Mouse (Mus musculus): ENCODE data around the gene Ulk1.

Ulk1 gene

DNA sequence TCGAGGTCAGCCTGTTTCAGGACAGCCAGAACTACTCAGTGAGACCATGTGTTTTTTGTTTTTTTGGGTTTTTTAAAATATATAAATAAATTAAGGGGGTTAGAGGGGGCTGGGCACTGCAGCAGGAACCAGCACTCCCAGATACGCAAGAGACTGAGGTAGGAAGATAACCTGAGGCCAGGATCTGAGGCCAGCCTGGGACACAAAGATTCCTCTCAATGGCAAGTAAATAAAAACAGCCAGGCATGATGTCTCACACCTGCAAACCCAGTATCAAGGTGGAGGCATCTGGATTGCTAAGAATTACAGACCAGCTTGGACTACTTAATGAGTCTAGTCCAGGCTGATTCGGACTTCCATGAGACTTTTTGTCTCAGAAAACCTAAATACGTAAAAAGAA, 40.6 kb downstream of the Ulk1 start:
- DNase-seq (ENCODE audit: low read depth, low spot score) = no peak

DNA sequence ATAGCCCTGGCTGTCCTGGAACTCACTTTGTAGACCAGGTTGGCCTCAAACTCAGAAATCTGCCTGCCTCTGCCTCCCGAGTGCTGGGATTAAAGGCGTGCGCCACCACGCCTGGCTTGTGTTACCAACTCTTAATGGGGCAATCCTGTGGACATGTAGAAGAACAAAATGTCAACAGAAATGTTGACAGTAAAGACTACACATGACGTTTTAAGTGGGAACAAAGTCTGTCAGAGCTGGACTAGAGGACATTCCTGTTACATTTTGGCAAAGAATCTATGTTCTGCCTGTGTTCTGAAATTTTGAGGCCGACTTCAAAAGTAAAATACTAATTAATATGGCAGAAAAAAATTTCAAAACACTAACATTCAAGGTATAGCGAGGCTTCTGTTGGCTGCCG, 46.0 kb downstream of the Ulk1 start:
- DNase-seq (ENCODE audit: low read depth, low spot score) = no peak

DNA sequence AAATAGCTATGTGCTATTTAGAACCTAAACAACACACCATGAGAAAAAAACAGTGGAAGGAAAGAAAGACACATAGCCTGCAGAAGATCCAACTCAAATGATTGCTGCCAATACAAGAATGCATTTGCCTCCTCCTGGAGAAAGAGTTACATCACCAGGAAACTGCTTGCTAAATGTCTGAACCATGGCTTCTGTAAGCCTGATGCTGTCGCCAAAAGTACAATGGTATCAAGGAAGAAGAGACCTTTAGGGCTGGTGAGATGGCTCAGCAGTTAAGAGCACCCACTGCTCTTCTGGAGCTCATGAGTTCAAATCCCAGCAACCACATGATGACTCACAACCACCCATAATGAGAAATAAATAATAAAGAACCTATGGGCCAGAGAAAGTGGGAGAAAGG, 64.9 kb downstream of the Ulk1 start:
- no peak for DNase-seq (ENCODE audit: low read depth, low spot score)

DNA sequence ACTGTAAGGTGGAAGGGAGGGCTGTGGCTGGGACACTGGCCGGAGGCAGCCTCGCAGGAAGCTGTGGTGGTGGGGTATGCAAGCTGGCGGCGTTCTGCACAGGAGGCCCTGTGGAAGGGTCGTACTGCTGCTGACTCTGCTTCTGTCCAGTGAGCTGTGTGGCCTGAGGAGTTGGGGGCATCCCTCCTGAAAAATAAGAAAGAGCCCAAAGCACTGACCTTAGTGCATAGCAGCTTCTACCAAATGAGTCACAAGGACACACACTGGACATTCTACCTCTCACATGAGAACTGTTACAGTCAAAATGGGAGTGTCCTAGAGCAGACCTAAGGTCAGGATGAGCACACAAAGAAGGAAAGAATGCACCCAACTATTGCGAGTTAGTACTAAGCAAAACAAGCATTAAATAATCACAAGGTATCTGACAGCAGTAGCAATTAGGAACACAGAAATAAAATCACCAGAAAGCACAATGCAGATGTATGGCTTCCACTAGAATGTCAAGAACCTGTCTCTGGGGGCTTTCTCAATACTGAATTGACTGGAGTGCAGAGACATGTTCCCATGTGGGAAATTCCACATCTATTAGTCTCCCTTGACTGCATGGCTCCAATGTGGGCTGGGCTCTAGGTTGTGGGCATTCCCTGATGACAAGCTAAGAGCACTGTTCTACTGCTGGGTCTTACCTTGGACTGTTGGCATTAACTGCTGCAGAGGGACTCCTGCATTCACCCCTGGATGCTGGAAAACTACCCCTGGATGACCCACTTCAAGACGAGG, 70.2 kb downstream of the Ulk1 start:
- no peak for DNase-seq (ENCODE audit: low read depth, low spot score)

DNA sequence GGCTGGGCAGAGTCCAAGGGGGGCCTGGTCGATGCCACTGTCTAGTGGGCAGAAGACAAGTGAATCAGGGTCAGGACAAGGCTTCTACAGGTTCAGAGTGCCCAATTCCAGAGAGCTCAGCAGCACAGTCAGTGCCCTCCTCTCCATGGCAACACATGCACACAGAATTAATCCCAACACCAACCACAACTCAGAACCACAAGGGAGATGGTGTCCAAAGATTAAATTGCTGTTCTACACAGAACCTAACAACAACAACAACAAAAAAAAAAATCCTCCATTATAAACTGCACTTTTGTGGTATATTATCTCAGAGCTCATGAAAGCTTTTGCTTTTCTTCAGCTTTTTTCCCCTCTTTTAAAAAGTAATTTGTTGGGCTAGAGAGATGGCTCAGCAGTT, 74.3 kb downstream of the Ulk1 start:
- DNase-seq (ENCODE audit: low read depth, low spot score) = peak; percentile 58
